ENCODE assay signal across 13 mouse cellular contexts in genomic region chr6:119333202-119333601, GRCm38 (mm10). TPM values are rescaled to one million over a fixed set of nuclear protein-coding genes. Genes with fewer than 3 reads are reported as not detected.
DNase-seq lines count a peak whose midpoint lies in the region; ATAC-seq and TF ChIP-seq lines count a peak whose summit lies in the region.
"Had no signal": no experiment of that assay in that cellular context is flagged by ENCODE, and none has a peak within 500 bp of the region (broad histone marks: within the 10 kb centered on the region; RNA-seq: fewer than 3 reads in every experiment).

No protein-coding gene starts in this region.

- peak; percentile 67; the same call in 1 of the 2 replicates for TF ChIP-seq EP300 in lung, postnatal 0 days (IDR thresholded peaks at IDR 0.05)

- H3K4me2 ChIP-seq in lung, postnatal 0 days (replicated peaks; ENCODE audit: low read depth, low read length), result no peak overlapping the region; the same call in 1 of the 2 replicates
- H3K4me2 ChIP-seq: limb, embryonic 13.5 days; midbrain, embryonic 12.5 days had no signal

- H3K4me3 ChIP-seq in kidney, adult 2 months (ENCODE audit: insufficient read depth, low read depth, low read length), result no peak overlapping the region
- H3K4me3 ChIP-seq in lung, postnatal 0 days (ENCODE audit: low read depth, low read length), result no peak overlapping the region
- H3K4me3 ChIP-seq: gastrocnemius, adult 2 months; limb, embryonic 13.5 days; midbrain, embryonic 12.5 days had no signal

- no peaks in the 10 kb centered on the region for H3K27me3 ChIP-seq in kidney, adult 2 months (replicated peaks; ENCODE audit: control insufficient read depth, insufficient read depth, low read length)
- H3K27me3 ChIP-seq in lung, postnatal 0 days (replicated peaks; ENCODE audit: insufficient read depth, low read length), result peaks cover 23% of the 10 kb centered on the region

- ATAC-seq in lung, postnatal 0 days, result peak; percentile 89

- H3K9me3 ChIP-seq in lung, postnatal 0 days (ENCODE audit: low read length), result no peaks in the 10 kb centered on the region
- H3K9me3 ChIP-seq: limb, embryonic 13.5 days; midbrain, embryonic 12.5 days had no signal

- no peak for TF ChIP-seq CTCF in kidney, adult 2 months (conservative IDR thresholded peaks at IDR 0.05; ENCODE audit: insufficient read depth, insufficient read length, low read depth, low read length)
- no peak for TF ChIP-seq CTCF in lung, postnatal 0 days (IDR thresholded peaks at IDR 0.05)

- 8% methylated on average over 3 of the region's 3 CpGs for WGBS in kidney, adult 2 months
- WGBS in lung, postnatal 0 days, result 6% methylated on average over 3 of the region's 3 CpGs

- H3K27ac ChIP-seq in kidney, adult 2 months (ENCODE audit: insufficient read depth, low read depth, low read length), result no peak overlapping the region
- H3K27ac ChIP-seq in lung, postnatal 0 days (ENCODE audit: low read length), result no peak overlapping the region
- H3K27ac ChIP-seq: gastrocnemius, adult 2 months; limb, embryonic 13.5 days; midbrain, embryonic 12.5 days had no signal

- H3K9ac ChIP-seq in lung, postnatal 0 days (replicated peaks; ENCODE audit: low read depth), result no peak overlapping the region
- H3K9ac ChIP-seq: limb, embryonic 13.5 days; midbrain, embryonic 12.5 days had no signal

- DNase-seq in adrenal gland, adult 2 months, result peak; percentile 76
- no peak for DNase-seq in adrenal gland, postnatal 10 days
- peak; percentile 77 for DNase-seq in adipocyte (ENCODE audit: low spot score)
- DNase-seq in kidney, adult 2 months, result peak; percentile 48
- DNase-seq in lung, postnatal 0 days (ENCODE audit: low spot score), result peak; percentile 90
- no peak for DNase-seq in B cell, adult 2 months
- no peak for DNase-seq in spleen, postnatal 14 days (ENCODE audit: low spot score in 2 of 2)
- DNase-seq in layer of hippocampus, adult 9-11 months, result no peak
- DNase-seq: gastrocnemius, adult 2 months had no signal

- H3K36me3 ChIP-seq in kidney, adult 2 months (ENCODE audit: control insufficient read depth, insufficient read depth, low read length), result no peaks in the 10 kb centered on the region
- no peaks in the 10 kb centered on the region for H3K36me3 ChIP-seq in lung, postnatal 0 days (ENCODE audit: insufficient read depth, low read length)
- H3K36me3 ChIP-seq: limb, embryonic 13.5 days; midbrain, embryonic 12.5 days had no signal

- TF ChIP-seq POLR2A in kidney, adult 2 months (IDR thresholded peaks at IDR 0.05; ENCODE audit: low read depth, low read length), result no peak

- peaks cover 3% of the 10 kb centered on the region; the same call in 1 of the 2 replicates for H3K4me1 ChIP-seq in kidney, adult 2 months (ENCODE audit: control insufficient read depth, insufficient read depth, low read length)
- H3K4me1 ChIP-seq in lung, postnatal 0 days (ENCODE audit: insufficient read depth, low read depth, low read length), result peaks cover 4% of the 10 kb centered on the region; the same call in 1 of the 2 replicates

RNA-seq across cellular contexts. Expression of gene Lrtm2, which starts 2.6 kb away (rescaled TPM):
- under 1 TPM in 1 of 2 experiments, not detected in 1; 0.28 TPM for total RNA-seq in adrenal gland, adult 2 months (2021)
- polyA plus RNA-seq in adrenal gland, adult 2 months (2012; rRNA removed), result 0.13 TPM in 1 of 2 replicates, not detected in the other
- under 1 TPM in 1 of 2 experiments, not detected in 1; 0.12 TPM for total RNA-seq in adrenal gland, postnatal 10 days (2021)
- polyA plus RNA-seq in kidney, adult 2 months (2012; rRNA removed), result 3.0 and 4.1 TPM in 2 replicates
- polyA plus RNA-seq in lung, postnatal 0 days (2015; fragmentation: Nextera tagmentation; extraction: Ambion mirVana), result 0.20 and 0.29 TPM in 2 replicates
- polyA plus RNA-seq: C2C12; limb, embryonic 13.5 days; small intestine, adult 2 months had no signal

Comparison
In these comparisons a context has a peak if more than half of its experiments do, and no peak if none do; other contexts are left out.
1. DNase-seq: peak in adrenal gland, adult 2 months (single experiment), adipocyte (single experiment), kidney, adult 2 months (single experiment) and lung, postnatal 0 days (single experiment); none in adrenal gland, postnatal 10 days (single experiment), B cell, adult 2 months (0 of 2), spleen, postnatal 14 days (0 of 2) and layer of hippocampus, adult 9-11 months (single experiment).